8 mouse cellular contexts compared by ENCODE assay signal in the genomic region with DNA sequence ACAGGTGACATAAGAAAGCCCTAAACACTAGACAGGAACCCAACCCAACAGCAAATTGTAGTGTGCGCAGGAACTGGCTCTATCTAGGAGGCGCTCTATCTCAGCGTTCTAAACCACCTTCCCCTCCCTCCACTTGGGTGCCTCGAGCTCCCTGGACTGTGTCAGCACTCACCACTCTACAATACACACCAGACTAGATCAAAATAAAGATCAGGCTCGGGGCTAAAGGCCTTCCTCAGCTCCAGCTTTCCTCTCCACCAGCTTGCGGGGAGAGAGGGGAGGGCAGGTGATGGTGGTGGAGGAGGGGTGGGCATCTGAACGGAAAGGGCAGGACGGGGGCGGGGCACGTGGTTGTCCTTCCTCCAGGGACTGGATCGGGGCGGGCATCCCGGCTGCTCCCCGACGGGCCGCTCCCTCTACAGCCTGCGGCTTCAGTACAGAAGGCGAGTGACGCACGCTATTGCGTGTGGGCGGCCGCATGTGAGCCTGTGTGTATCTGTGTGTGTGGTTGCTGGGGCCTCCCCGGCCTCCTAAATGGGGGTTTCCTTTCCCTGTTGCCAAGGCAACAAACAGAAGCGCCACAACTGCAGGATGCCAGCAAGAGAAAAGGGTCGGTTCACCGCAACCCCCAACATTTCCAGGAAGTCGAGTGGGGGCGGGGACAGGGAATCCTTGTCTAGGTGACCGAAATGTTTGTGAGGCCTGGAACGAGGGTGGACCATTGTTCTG. TPM values are rescaled to one million over a fixed set of nuclear protein-coding genes. Genes with fewer than 3 reads are reported as not detected.
DNase-seq lines count a peak whose midpoint lies in the region; ATAC-seq and TF ChIP-seq lines count a peak whose summit lies in the region.

A gene (minus strand): TSS at position 265 of the 729 bp plus-strand sequence.

- H3K9ac ChIP-seq in hindbrain, embryonic 16.5 days (ENCODE audit: low read depth, low read length) = peak within 1 kb of the TSS; percentile 68

- ATAC-seq in common myeloid progenitor, adult 5-6 weeks (replicated peaks; ENCODE audit: low read depth, poor library complexity, severe bottlenecking) = peak; percentile 93
- peak; percentile 96 for ATAC-seq in hindbrain, embryonic 16.5 days

- H3K27ac ChIP-seq in gastrocnemius, adult 2 months = peak within 1 kb of the TSS; percentile 93
- H3K27ac ChIP-seq in hindbrain, embryonic 16.5 days (ENCODE audit: low read depth, low read length) = peak within 1 kb of the TSS; percentile 84

- H3K4me1 ChIP-seq in hindbrain, embryonic 16.5 days (ENCODE audit: control insufficient read depth, insufficient read depth, low read depth, low read length) = peaks cover 21% of the 10 kb centered on the region

- peak within 1 kb of the TSS; percentile 75 for H3K4me3 ChIP-seq in gastrocnemius, adult 2 months
- H3K4me3 ChIP-seq in hindbrain, embryonic 16.5 days (ENCODE audit: low read length) = peak within 1 kb of the TSS; percentile 42

- H3K27me3 ChIP-seq in hindbrain, embryonic 16.5 days (replicated peaks; ENCODE audit: control insufficient read depth, insufficient read depth, low read length) = no peaks in the 10 kb centered on the region

- peak within 1 kb of the TSS; percentile 72 for H3K4me2 ChIP-seq in hindbrain, embryonic 16.5 days (ENCODE audit: low read length)

- no peaks in the 10 kb centered on the region for H3K9me3 ChIP-seq in hindbrain, embryonic 16.5 days (ENCODE audit: control insufficient read depth, low read length)

- no peaks in the 10 kb centered on the region for H3K36me3 ChIP-seq in hindbrain, embryonic 16.5 days (ENCODE audit: control insufficient read depth, insufficient read depth, low read length)

- under 1% methylated on average over 31 of the region's 31 CpGs for WGBS in hindbrain, embryonic 16.5 days

- intact Hi-C loops in gastrocnemius, adult 2 months (cut with DNase I) = no loop called here

- peak; percentile 51 for TF ChIP-seq CTCF in gastrocnemius, adult 2 months (IDR thresholded peaks at IDR 0.05)

- peak; percentile 98 for DNase-seq in ZHBTc4 (ENCODE audit: low read depth, low spot score)
- peak; percentile 96 for DNase-seq in gastrocnemius, adult 2 months
- DNase-seq in left cerebral cortex, adult 11 months (ENCODE audit: low spot score) = peak; percentile 85
- DNase-seq in lung, postnatal 36 days = peak; percentile 99
- DNase-seq in retina, postnatal 1 day = peak; percentile 95
- peak; percentile 92 for DNase-seq in thymus, postnatal 4 days

RNA-seq across cellular contexts. Expression of the gene that starts here (rescaled TPM):
- total RNA-seq in common myeloid progenitor, adult 5-6 weeks (2017) = 19.3 and 25.6 TPM in 2 replicates
- 10 to 100 TPM; 67.5 to 82.5 TPM for total RNA-seq in gastrocnemius, adult 2 months (2021)
- 62.3 and 70.4 TPM in 2 replicates for polyA plus RNA-seq in hindbrain, embryonic 16.5 days (2015; fragmentation: Nextera tagmentation; extraction: Ambion mirVana)

Comparison
In these comparisons a context has a peak if more than half of its experiments do, and no peak if none do; other contexts are left out.
1. Peak in every context shown above with its lines: DNase-seq, ATAC-seq, H3K4me3 ChIP-seq and H3K27ac ChIP-seq.